Mouse (Mus musculus) erythroblast, embryonic 14.5 days (primary cell): ENCODE data around the gene Mbd4.

ENCODE experiments used
- GATA1 ChIP-seq: IDR thresholded peaks from 2 replicates; pipeline ENCODE4 v1.6.1; 2012; ENCODE audit warnings: low read length, inconsistent platforms, mixed read lengths
- TAL1 ChIP-seq: IDR thresholded peaks from 3 replicates; pipeline ENCODE4 v1.6.1; 2012; ENCODE audit warnings: low read length, inconsistent platforms, mixed read lengths

- TF ChIP-seq TAL1 (no peak), GATA1 (no peak)
These were observed 814 bp upstream of the Mbd4 start for GRCm38 (mm10) chr6:115853985-115854384.
